Mouse (Mus musculus) stomach, embryonic 15.5 days (tissue): ENCODE measurements at regions not wholly inside any gene's neighbourhood (a gene's known extent, or its start where the extent isn't known, plus 50 kb on each side); places are given as distances from the start of the nearest gene placed in this dataset.
A peak's percentile ranks its signal among the peaks of the same experiment; 100 is the strongest.

ENCODE experiments used
- ATAC-seq: fragments of 200-750 bp; cut with Nextera tagmentation; 2 replicates; pipeline ENCODE4 v1.8.0; 2017; ENCODE audit warnings: low read depth, moderate number of reproducible peaks, moderate TSS enrichment; ENCODE audit not compliant: insufficient read depth, low FRiP score
- H3K27ac ChIP-seq: fragments of 300-500 bp; sonication (generic); 2 replicates; pipeline ENCODE4 v1.5.1; 2015; ENCODE audit warnings: mild to moderate bottlenecking, inconsistent platforms
- H3K27me3 ChIP-seq: fragments of 300-500 bp; sonication (generic); replicated peaks from 2 replicates; pipeline ENCODE4 v1.6.1; 2015; ENCODE audit warnings: inconsistent platforms
- H3K36me3 ChIP-seq: fragments of 300-500 bp; sonication (generic); 2 replicates; pipeline ENCODE4 v1.6.1; 2015; ENCODE audit warnings: inconsistent platforms
- H3K4me1 ChIP-seq: fragments of 300-500 bp; sonication (generic); 2 replicates; pipeline ENCODE4 v1.6.1; 2015; ENCODE audit warnings: inconsistent platforms
- H3K4me2 ChIP-seq: fragments of 300-500 bp; sonication (generic); 2 replicates; pipeline ENCODE4 v1.6.1; 2015; ENCODE audit warnings: mild to moderate bottlenecking, inconsistent platforms
- H3K4me3 ChIP-seq: fragments of 300-500 bp; sonication (generic); replicated peaks from 2 replicates; pipeline ENCODE4 v1.5.1; 2015; ENCODE audit warnings: inconsistent platforms
- H3K9ac ChIP-seq: fragments of 300-500 bp; sonication (generic); 2 replicates; pipeline ENCODE4 v1.6.1; 2015; ENCODE audit warnings: inconsistent platforms
- H3K9me3 ChIP-seq: fragments of 300-500 bp; sonication (generic); 2 replicates; pipeline ENCODE4 v1.6.1; 2016; ENCODE audit warnings: inconsistent platforms
- WGBS: fragments of 180-500 bp; shearing (Covaris S2); methylation state at CpG from one replicate; pipeline ENCODE4 v1.1.7; 2015; 5-methylcytosine and 5-hydroxymethylcytosine counted together

DNA sequence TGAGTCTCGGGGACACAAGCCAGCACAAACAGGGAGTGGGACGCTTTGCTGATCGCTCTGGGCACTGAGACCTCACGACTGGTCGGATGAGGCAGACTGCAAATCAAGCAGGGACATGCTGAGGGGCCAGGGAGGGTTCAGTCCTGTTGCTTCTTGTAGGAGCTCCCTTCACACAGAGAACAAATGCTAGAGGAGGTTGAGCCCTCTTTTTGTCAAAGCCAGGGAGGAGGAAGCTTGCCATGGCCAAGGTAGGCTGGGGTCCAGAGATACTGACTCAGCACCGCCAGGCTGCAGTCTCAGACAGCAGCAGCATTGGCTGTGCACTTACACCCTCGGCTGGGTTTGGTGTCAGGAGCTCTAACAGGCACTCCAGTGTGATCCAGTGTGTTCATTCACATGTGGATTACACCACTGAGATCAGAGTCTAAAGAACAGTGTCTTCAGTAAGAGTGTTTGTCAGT, 173.5 kb upstream of the Ankrd55 start:
- 72% methylated on average over 7 of the region's 7 CpGs for WGBS
- Histone ChIP-seq H3K4me3 (no peak overlapping the region), H3K9ac (no peak overlapping the region), H3K27ac (no peak overlapping the region), H3K4me2 (no peak overlapping the region), H3K36me3 (no peaks in the 10 kb centered on the region), H3K27me3 (no peaks in the 10 kb centered on the region), H3K4me1 (peaks cover 2% of the 10 kb centered on the region; the same call in 1 of the 2 replicates), H3K9me3 (no peaks in the 10 kb centered on the region)
- no peak for ATAC-seq

DNA sequence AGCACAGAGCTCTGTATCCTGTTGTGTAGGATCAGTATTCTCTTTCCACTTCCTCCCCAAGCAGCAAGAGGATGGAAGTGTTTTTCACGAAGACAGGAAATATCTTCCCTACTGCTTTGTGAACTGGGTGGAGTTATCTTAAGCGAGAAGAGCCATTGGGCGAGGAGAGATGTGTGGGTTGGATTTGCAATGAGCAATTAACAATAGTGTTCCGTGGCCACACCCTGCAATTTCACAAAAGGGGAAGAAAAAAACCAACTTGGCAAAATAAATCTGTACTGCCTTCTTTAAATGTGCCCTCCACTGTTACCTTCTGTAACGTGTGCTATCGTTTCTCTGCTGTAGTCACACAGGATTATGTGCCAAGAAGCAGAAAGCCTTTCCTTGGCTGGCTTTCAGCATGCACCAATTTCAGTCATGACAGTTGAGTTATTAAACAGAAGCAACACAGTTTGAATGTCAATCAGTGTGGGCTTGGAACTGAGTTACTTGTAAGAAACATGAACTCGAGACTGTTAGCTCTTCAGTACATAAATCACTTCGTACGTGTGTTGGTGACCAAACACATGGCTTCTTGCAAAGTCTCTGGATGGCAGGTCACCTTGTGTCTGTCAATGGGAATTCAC, 172.0 kb upstream of the Ankrd55 start:
- WGBS: 50% methylated on average over 9 of the region's 9 CpGs
- Histone ChIP-seq H3K4me1 (peaks cover 2% of the 10 kb centered on the region; the same call in 1 of the 2 replicates), H3K9ac (no peak overlapping the region), H3K4me2 (no peak overlapping the region), H3K4me3 (no peak overlapping the region), H3K36me3 (no peaks in the 10 kb centered on the region), H3K27ac (peak overlapping the region; percentile 68), H3K9me3 (no peaks in the 10 kb centered on the region), H3K27me3 (no peaks in the 10 kb centered on the region)
- ATAC-seq: no peak

DNA sequence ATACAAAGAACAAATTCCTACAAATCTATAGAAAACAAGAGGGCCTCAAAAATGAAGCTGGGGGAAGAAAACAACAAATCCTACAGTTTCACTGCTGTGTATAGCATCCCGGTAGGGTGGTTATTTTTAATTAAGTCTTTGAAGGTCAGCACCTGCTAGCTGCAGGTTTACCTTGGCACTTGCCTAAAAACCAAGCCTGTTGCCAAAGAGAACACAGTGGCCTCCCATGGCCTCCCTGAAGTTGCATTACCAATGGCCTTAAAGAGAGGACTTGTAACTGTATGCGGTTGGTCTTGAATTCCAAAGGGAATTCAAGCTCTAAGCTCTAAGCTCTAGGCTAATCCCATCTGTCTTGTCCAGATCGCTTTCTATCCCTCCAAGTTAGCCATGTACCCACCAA, 169.7 kb upstream of the Ankrd55 start:
- Histone ChIP-seq H3K4me1 (peaks cover 2% of the 10 kb centered on the region; the same call in 1 of the 2 replicates), H3K36me3 (no peaks in the 10 kb centered on the region), H3K9ac (no peak overlapping the region), H3K4me2 (no peak overlapping the region), H3K9me3 (no peaks in the 10 kb centered on the region), H3K27ac (no peak overlapping the region), H3K4me3 (no peak overlapping the region), H3K27me3 (no peaks in the 10 kb centered on the region)
- no peak for ATAC-seq
- WGBS: 93% methylated on average over 3 of the region's 3 CpGs

DNA sequence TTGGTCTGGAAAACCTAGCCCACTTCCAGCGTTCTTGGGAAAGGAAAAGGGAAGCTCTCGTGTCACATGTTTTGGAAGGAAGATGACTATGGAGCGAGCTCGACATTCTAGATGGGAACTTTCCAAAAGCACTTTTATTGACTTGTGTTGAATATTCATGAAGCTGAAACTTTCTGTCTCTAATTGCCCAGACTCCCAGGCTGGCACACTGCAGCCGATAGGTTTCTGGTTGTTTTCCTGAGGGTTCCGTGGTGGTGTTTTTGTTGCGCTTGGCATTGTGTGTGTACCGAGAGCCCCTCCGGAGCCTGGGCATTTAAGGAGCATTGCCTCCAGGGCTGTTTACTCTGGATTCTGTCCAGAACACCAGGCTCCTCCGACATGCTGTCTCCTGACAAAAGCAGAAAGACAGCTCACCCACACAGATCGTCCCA, 168.6 kb upstream of the Ankrd55 start:
- no peaks in the 10 kb centered on the region for H3K27me3 ChIP-seq
- H3K4me3 ChIP-seq: no peak overlapping the region
- no peak overlapping the region for H3K27ac ChIP-seq
- no peak for ATAC-seq
- no peaks in the 10 kb centered on the region for H3K9me3 ChIP-seq
- no peak overlapping the region for H3K4me2 ChIP-seq
- H3K36me3 ChIP-seq: no peaks in the 10 kb centered on the region
- H3K9ac ChIP-seq: no peak overlapping the region
- 60% methylated on average over 11 of the region's 11 CpGs for WGBS
- peaks cover 2% of the 10 kb centered on the region; the same call in 1 of the 2 replicates for H3K4me1 ChIP-seq

DNA sequence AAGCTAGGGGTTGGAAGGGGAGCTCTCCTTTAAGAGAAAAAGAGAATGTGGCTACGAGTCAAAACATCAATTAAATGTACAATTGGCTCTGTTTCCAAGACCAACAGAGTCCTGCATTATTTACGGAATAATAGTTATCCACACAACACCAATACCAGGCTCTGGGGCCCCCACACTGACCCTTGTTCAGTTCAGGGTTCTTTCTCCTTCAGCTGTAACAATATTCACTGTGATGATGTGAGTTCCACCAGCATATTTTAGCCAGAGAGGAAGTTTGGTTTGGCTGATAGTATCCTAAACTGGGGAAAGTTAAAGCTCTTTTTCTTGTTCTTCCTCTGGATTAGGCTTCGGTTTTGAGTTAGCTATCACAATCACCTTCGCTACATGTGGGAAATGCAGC, 167.9 kb upstream of the Ankrd55 start:
- H3K27ac ChIP-seq: no peak overlapping the region
- H3K4me3 ChIP-seq: no peak overlapping the region
- H3K4me2 ChIP-seq: no peak overlapping the region
- no peaks in the 10 kb centered on the region for H3K36me3 ChIP-seq
- 65% methylated on average over 4 of the region's 4 CpGs for WGBS
- H3K4me1 ChIP-seq: peaks cover 2% of the 10 kb centered on the region; the same call in 1 of the 2 replicates
- no peak for ATAC-seq
- H3K27me3 ChIP-seq: no peaks in the 10 kb centered on the region
- no peaks in the 10 kb centered on the region for H3K9me3 ChIP-seq
- H3K9ac ChIP-seq: no peak overlapping the region

DNA sequence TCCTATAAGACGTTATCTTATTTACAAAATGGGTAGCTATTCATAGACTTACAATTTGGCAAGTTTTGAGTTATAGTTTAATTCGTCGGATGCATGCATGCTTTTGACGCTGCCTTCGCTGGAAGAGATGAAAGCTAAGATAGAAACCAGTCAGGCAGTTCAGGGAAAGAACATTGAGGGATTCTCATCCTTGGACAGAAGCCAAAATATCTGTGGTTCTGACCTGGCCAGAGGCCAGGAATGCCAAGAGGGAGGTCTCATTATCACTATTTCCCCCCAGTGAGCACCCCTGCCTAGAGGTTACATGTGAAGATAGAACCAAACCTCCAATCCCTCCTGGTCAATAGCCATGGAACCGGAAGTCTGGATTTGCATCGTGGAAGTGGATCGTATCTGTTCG, 167.1 kb upstream of the Ankrd55 start:
- H3K27ac ChIP-seq: no peak overlapping the region
- WGBS: 80% methylated on average over 9 of the region's 9 CpGs
- H3K4me2 ChIP-seq: no peak overlapping the region
- no peak overlapping the region for H3K9ac ChIP-seq
- no peak for ATAC-seq
- no peaks in the 10 kb centered on the region for H3K9me3 ChIP-seq
- no peaks in the 10 kb centered on the region for H3K27me3 ChIP-seq
- H3K36me3 ChIP-seq: no peaks in the 10 kb centered on the region
- peaks cover 2% of the 10 kb centered on the region; the same call in 1 of the 2 replicates for H3K4me1 ChIP-seq
- no peak overlapping the region for H3K4me3 ChIP-seq

DNA sequence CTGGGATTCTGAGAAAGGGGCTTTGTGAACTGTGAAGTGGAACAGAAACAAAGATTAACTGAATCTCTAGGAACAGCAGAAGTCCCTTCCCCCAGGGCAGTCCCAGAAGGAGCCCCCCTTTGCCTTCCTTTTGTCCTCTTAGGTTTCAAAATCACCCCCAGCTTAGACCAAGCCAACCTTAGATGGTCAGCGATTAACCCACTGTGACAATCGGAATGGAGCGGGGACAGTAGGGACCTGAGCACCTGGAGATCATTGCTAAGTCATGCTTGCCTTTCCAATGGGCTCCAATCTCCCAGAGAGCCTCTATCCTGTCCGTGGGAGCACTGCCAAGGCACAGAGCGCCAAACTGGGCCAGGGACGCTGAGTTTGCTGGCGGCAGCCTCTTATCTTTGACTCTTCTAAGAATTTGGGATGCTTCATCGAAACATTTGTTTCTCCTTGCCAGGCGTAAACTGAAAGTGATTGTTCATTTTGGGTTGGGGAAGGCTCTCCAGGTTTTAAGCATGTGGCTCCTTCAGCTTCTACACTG, 165.3 kb upstream of the Ankrd55 start:
- Histone ChIP-seq H3K9me3 (no peaks in the 10 kb centered on the region), H3K27ac (no peak overlapping the region), H3K36me3 (no peaks in the 10 kb centered on the region), H3K9ac (no peak overlapping the region), H3K4me3 (no peak overlapping the region), H3K4me1 (no peaks in the 10 kb centered on the region; the same call in 1 of the 2 replicates), H3K27me3 (no peaks in the 10 kb centered on the region), H3K4me2 (no peak overlapping the region)
- 75% methylated on average over 9 of the region's 9 CpGs for WGBS
- no peak for ATAC-seq

DNA sequence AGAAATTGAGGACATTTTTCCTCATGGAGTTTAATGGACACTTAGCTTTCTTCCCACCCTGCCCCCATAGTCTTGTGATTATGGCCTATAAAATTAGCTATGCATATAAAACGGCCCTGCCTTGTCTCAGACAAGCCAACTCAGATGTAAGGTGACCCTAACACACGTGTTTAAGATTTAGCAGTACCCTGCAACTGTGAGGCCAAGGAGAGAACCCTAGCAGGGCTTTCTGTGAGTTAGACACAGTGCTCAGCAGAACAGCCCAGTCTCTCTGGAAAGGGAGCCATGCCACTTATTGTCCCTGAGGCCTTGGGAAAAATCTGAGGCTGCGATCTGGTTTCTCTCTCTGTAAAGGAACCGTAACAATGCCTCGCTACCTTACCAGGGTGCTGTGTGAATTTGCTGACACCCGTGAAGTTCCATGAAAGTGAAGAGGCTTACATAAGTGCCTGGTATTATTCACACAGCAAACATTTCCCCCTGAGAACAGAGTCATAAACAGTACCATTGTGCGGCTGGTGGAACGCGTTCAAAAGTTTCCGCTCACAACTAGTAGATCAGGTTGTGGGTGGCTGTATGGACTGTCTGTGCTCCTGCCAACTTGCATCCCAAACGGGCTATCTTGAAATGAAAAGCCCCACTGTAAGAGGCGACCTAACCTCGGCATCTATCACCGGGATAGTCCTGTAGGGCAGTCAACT, 162.3 kb upstream of the Ankrd55 start:
- Histone ChIP-seq H3K4me1 (no peaks in the 10 kb centered on the region), H3K36me3 (no peaks in the 10 kb centered on the region), H3K9ac (no peak overlapping the region), H3K4me3 (no peak overlapping the region), H3K9me3 (no peaks in the 10 kb centered on the region), H3K27me3 (no peaks in the 10 kb centered on the region), H3K27ac (no peak overlapping the region), H3K4me2 (no peak overlapping the region)
- 82% methylated on average over 14 of the region's 14 CpGs for WGBS
- no peak for ATAC-seq

DNA sequence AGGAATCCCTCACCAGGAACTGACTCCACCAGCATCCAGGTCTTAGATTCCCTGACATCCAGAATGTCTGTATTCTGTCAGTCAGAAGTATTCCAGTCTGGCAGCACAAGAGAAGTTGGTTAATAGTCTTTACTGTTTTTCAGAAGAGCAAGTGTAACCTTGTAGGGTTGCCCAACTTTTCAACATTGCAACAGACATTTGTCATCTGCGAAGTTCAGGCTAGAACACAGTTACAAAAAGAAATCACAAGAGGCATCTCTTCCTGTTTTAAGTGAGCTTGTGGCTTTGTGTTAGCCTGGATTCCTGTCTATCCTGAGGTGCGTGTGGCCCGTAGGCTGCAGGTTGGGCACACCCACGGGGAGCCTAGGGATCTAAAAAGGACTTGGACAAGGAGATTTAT, 158.0 kb upstream of the Ankrd55 start:
- Histone ChIP-seq H3K9me3 (no peaks in the 10 kb centered on the region), H3K9ac (no peak overlapping the region), H3K27ac (no peak overlapping the region), H3K4me2 (no peak overlapping the region), H3K4me3 (no peak overlapping the region), H3K36me3 (no peaks in the 10 kb centered on the region), H3K4me1 (no peaks in the 10 kb centered on the region), H3K27me3 (no peaks in the 10 kb centered on the region)
- 58% methylated on average over 4 of the region's 4 CpGs for WGBS
- no peak for ATAC-seq

DNA sequence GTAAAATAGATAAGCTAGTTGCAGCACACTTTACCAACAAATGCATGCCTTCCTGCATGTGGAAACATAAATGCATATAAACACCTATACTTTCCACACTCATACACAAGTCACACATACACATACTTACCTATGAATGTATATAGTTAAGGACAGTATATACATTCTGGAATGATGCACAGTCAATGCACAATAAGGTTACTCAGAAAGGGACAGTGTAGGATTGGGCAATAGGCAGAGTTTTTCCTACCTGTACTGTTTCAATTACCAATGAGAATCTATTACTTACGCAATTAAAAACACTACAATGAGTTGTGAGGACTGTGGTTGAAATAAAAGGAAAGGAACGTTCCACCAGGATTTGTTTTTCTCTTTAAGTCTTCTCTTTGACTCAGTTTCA, 157.5 kb upstream of the Ankrd55 start:
- Histone ChIP-seq H3K27me3 (no peaks in the 10 kb centered on the region), H3K4me1 (no peaks in the 10 kb centered on the region), H3K9ac (no peak overlapping the region), H3K9me3 (no peaks in the 10 kb centered on the region), H3K27ac (no peak overlapping the region), H3K4me3 (no peak overlapping the region), H3K4me2 (no peak overlapping the region), H3K36me3 (no peaks in the 10 kb centered on the region)
- WGBS: 86% methylated on average over 2 of the region's 2 CpGs
- ATAC-seq: no peak

DNA sequence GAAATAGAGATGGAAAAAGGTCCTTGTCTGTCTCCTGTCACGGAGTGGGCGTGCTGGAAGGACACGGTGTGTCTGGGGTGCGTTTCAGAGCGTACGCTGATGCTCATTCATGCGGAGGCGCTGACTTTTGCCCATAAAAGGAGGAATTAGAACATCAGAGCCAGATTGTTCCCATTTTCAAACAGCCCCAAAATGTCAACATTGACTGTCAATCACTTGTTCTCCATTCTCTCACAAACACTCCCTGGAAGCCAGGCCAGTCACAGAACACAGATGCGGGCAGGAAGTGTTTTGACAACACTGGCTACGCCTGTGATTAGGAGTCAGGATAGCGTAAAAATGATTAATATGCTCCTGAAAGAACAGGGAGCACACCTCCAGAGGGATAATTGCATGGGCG, 157.1 kb upstream of the Ankrd55 start:
- H3K4me1 ChIP-seq: no peaks in the 10 kb centered on the region
- 57% methylated on average over 12 of the region's 12 CpGs for WGBS
- no peak overlapping the region for H3K9ac ChIP-seq
- no peaks in the 10 kb centered on the region for H3K27me3 ChIP-seq
- H3K9me3 ChIP-seq: no peaks in the 10 kb centered on the region
- H3K36me3 ChIP-seq: no peaks in the 10 kb centered on the region
- no peak overlapping the region for H3K4me2 ChIP-seq
- no peak overlapping the region for H3K4me3 ChIP-seq
- ATAC-seq: no peak
- no peak overlapping the region for H3K27ac ChIP-seq

DNA sequence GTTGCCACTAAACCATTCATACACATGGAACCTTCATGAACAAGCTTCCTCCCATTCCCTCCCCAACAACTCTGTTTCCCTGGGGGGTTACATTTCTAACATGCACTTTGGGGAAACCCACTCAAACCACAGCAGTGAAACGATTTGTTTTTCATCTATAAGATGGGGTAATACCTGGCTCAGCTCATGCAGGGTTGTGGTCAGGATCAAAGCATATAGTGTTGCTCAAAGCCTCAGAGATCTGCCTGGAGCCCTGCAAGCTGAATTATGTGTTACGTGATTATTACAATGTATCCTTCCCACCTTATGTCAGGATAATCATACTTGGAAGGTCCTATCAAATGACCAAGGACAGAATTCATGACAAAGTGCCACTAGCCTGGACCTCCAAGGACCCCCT, 154.5 kb upstream of the Ankrd55 start:
- no peaks in the 10 kb centered on the region for H3K27me3 ChIP-seq
- 84% methylated on average over 2 of the region's 2 CpGs for WGBS
- no peak overlapping the region for H3K9ac ChIP-seq
- no peaks in the 10 kb centered on the region for H3K9me3 ChIP-seq
- H3K4me3 ChIP-seq: no peak overlapping the region
- no peak overlapping the region for H3K27ac ChIP-seq
- no peaks in the 10 kb centered on the region for H3K4me1 ChIP-seq
- ATAC-seq: no peak
- H3K4me2 ChIP-seq: no peak overlapping the region
- no peaks in the 10 kb centered on the region for H3K36me3 ChIP-seq
